Mouse (Mus musculus) induced T-regulatory cell, adult 2 months (primary cell): ENCODE measurements around the gene Gm11985.

Experiments
- DNase-seq: peaks from one replicate; pipeline ENCODE4 v3.0.0-alpha.2; 2012; ENCODE audit warnings: low read depth

Gene Gm11985

GRCm38 (mm10) chr11:7199736-7200392 lies 11.5 kb upstream of the Gm11985 start:
- peak; percentile 65 for DNase-seq

- no peak for DNase-seq
Observed at GRCm38 (mm10) chr11:7198481-7199256, 10.3 kb upstream of the Gm11985 start.

- no peak for DNase-seq
Observed at GRCm38 (mm10) chr11:7198006-7198405, 9.6 kb upstream of the Gm11985 start.

- no peak for DNase-seq
Observed at GRCm38 (mm10) chr11:7197491-7197941, 9.1 kb upstream of the Gm11985 start, which contains the start of gene Igfbp1. Gene Igfbp1, plus strand, starts transcription at chr11:7197782.

DNA sequence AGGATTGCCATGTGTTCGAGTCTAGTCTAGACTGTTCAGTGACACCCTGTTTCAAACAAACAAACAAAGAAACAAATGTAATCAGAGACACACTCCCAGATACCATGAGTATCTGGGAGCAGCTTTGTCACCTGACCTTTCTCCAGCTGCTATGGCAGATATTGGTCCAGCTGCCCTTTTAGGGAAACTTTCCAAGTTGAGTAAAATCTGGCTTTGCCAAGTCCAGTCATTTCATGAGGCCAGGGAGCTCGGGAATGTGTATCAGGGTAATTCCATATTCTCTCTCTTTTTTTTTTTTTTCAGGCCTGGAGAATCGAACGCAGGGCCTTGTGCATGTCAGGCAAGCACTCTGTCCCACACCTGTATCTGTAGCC lies 6.9 kb upstream of the Gm11985 start:
- DNase-seq, result no peak

DNA sequence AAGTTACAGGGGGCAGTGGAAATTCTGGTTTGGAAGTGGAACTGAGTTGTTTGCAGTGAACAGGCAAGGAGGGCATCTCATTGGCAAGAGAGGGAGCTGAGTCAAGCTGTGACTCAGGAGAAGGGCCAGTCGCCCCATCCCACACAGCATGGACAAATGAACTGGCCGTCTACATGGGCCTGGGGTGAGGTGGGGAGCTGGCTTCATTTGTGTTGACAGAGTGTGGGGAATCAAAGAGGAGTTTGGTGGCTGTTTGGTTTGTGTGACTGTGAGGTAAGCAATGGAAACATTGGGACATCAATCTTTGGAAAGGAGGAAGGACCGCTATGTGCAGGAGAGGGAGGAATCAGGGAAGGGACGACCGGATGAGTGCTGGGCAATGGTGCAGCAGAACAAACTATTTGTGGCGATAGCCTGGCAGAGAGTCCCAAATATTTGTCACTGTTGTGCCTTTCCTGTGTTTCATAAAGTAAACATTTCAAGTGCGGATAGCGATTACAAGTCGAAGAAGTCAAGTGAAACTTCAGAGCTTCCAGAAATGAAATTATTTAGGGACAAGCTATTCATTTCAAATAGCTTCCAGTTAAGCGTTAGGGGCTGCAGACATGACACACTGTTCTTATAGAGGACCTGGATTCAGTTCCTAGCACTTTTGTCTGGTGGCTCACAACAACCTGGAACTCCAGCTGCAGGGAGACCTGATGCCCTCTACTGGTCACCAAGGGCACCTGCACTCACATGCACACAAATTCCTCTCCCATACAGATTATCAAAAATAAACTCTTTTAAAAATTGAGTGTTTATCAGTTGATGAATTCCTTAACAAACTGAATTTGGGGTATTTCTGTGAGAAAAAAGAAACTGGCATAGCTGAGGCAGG lies 6.3 kb upstream of the Gm11985 start:
- no peak for DNase-seq

DNA sequence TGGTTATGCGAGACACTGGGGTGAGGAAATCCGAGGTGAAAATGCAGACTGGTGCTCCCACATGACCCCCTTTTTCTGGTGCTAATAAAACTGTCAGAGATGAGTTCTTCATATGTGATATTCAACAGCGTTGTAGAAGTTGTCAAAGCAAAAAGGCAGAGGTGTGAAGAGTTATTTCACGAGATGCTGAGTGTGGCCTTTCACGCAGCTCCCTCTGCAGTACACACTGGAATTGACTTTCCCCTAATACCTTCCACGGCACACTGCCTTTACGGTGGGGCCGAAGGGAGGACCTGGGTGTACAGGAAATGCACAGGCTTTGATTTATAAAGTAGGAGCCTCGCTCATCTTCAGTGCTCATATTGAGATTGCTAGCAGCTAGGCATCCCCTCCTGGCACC lies 4.8 kb upstream of the Gm11985 start:
- DNase-seq, result no peak

- DNase-seq, result no peak
Observed at GRCm38 (mm10) chr11:7192710-7193109, 4.3 kb upstream of the Gm11985 start.

DNA sequence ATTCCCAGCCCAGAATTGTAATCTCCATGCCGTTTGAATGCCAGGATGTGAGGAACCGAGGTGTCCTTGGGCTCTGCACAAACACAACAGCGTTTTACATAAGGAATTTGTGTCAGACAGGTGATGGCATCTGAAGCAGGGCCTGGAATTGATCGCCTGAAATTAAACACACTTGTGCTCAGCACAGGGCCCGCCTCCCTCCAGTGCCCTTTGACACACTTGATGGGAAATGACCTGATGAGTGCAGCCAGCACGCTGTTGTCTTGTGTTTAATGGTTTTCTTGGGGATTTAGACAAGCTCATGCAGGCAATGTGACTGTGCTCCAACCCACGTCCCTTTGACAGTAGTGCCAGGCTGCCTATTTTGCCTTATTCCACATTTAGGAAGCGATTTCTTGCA lies 897 bp downstream of the Gm11985 start:
- DNase-seq, result no peak

DNA sequence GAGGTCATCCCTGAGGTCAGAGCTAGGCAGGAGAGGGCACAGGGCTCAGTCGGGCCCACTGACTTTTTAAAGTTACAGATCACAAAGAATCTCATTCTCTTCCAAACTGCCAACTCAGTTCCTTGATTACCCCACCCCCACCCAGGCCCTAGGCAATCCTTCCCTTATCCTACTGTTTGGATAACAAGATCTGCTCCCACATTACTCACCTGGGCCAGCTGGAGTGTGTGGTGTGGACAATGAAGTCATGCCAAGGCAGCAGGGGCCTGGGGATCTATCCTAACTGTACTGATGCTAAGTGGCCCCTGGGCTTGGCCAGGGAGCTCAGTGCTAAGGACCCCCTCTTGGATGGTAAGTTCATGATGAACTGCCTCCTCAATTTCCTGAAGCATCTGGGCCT lies 3.9 kb downstream of the Gm11985 start:
- DNase-seq, result no peak

- DNase-seq, result no peak
Observed at GRCm38 (mm10) chr11:7182409-7183042, 5.8 kb downstream of the Gm11985 start.

DNA sequence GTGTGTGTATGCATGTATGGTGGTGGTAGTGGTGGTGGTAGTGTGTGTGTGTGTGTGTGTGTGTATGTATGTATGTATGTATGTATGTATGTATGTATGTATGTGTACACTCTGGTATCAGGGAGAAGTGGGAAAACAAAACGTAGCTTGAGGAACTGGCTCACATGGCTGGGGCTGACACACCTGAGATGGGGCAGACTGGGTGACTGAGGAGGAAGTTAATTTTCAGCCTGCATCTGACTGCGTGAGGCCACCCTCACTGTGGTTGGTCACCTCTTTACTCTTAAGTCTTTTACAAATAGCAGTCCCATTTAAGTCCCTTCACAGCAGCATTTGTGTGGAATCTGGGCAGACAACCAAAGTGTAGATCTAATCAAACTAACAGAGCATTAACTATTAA lies 9.1 kb downstream of the Gm11985 start:
- DNase-seq, result no peak

DNA sequence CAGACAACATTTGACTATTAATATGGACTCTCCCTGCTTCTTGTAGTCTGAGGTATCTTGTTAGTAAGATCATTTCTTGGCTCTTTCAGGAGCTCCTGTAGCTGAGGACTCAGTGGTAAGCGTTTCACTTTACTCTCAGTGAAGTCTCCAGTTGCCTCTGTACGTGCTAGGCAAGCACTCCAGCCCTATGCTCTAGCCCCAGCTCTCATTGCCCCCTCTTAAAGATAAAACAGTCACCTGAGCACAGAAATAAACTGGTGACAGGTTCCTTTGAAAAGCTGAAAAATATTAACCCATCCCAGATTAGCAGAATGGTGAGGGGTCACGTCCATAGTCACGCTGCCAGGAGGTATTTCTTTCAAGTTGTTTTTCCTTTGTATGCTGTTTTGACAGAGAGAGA lies 9.6 kb downstream of the Gm11985 start:
- DNase-seq, result no peak

DNA sequence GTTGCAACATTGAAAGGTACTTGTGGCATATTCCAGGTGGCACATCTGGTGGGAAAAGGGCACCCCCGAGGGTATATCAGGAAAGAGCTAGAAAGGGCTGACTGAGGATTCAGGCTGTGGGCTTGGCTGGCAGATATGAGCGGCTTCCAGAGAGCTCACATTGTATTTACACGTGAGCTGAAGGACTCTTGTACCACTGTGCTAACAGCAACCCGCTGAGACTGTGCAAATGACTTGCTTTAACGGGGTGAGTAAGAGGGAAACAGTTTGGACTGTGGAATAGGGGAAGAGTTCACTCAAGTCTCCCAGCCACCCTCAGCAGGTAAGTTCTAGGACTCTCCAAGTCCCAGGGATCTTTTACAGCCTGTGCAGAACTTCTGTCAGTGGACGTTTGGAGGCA lies 14.7 kb downstream of the Gm11985 start:
- DNase-seq, result no peak

DNA sequence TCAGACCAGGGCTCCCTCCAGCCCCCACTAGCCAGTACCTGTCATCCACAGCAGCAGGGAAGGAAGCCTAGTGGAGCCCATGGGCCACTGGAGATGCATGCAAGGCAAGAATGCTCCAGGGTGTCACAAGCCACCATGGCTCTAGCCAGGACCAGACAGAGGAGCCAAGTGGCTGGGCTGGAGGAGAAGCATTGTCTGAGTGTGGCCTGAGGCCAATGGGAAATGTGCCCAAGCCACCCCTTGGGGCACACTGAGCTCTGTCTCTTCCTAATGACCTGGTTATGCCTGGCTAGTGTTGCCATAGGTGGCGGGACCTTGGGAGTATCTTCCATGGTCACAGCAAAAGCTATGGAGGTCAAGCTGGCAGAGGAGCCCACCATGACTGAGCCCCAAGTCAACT lies 18.7 kb downstream of the Gm11985 start:
- no peak for DNase-seq

- no peak for DNase-seq
Observed at GRCm38 (mm10) chr11:7164416-7164815, 24.0 kb downstream of the Gm11985 start.

DNA sequence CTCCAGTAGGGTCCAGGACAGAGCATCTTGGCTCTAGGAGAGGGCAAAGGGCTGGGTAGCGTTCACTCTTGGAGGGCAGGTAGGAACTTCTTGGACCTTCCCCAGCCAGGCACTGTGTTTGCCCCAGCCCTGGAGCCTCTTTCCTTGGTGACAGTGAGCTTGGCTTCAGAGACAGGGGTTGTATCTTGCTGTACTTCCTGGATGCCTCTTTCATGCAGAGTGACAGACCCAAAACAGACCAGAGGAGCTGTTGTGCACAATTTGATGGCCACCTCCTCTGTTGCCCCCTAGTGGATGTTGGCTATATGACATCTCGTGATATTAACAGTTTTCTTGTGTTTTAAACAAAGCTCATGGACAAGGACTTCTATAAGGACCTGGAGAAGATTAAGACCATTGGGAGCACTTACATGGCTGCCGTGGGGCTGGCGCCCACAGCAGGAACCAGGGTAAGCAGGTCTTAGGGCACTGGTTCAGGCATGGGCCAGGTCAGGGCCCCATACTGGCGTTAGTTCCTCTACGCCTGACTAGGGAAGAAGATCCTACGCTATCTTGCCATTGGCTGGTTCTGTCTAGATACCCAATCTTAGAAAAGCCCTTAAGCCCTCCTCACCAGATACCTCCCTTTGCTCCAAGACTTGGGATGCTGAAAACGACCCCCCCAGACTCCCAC lies 26.7 kb downstream of the Gm11985 start:
- DNase-seq, result peak; percentile 62

DNA sequence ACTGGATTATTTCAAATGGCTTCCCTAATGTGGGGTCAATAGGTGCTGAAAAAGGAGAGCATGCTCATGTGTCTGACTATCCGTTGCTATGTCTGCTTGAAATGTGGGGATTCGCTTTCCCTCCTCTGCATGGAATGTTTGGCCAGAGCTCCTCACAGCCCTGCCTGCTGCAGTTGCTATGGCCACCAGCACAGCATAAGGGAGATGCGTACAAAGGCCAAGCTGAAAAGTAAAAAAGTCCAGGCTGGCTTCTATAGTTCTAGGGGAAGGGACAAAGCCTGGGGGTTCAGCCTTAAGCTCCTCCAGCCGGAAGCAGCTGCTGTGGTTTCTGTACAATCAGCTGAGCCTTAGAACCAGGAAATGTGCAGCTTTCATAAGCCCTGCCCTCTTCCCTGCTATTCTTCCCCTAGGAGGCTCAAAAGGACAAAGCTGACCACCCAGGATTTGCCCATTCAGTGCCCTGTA lies 27.7 kb downstream of the Gm11985 start:
- peak; percentile 6 for DNase-seq

- no peak for DNase-seq
Observed at GRCm38 (mm10) chr11:7160146-7160545, 28.2 kb downstream of the Gm11985 start.

GRCm38 (mm10) chr11:7158196-7158595 lies 30.2 kb downstream of the Gm11985 start:
- no peak for DNase-seq

GRCm38 (mm10) chr11:7156427-7156826 lies 31.9 kb downstream of the Gm11985 start:
- no peak for DNase-seq
